Mouse (Mus musculus): Measurements from ENCODE around the gene Slc20a1. TPM values are rescaled to one million over a fixed set of nuclear protein-coding genes. Genes with fewer than 3 reads are reported as not detected.
A peak's percentile ranks its signal among the peaks of the same experiment; 100 is the strongest.

Slc20a1 gene
- polyA plus RNA-seq, 1 experiment: 139 TPM

- peaks cover 2% of the 10 kb centered on the region; the same call in 1 of the 2 replicates for H3K4me1 ChIP-seq (ENCODE audit: control insufficient read depth, insufficient read depth, low read length)
- H3K4me3 ChIP-seq (replicated peaks; ENCODE audit: control insufficient read depth, low read depth, low read length): no peak overlapping the region
- H3K27ac ChIP-seq (ENCODE audit: control insufficient read depth, insufficient read depth, low read depth, low read length, poor library complexity): no peak overlapping the region
- WGBS: 80% methylated on average over 7 of the region's 7 CpGs
- no peak for TF ChIP-seq CTCF (IDR thresholded peaks at IDR 0.05; ENCODE audit: control insufficient read depth, insufficient read depth, low read length)
- TF ChIP-seq POLR2A (IDR thresholded peaks at IDR 0.05; ENCODE audit: borderline replicate concordance, control insufficient read depth, low read depth, low read length): no peak
Observed at GRCm38 (mm10) chr2:129212566-129212965, 14.0 kb downstream of the Slc20a1 start.

- Histone ChIP-seq H3K4me3 (replicated peaks; ENCODE audit: control insufficient read depth, low read depth, low read length) (no peak overlapping the region), H3K4me1 (ENCODE audit: control insufficient read depth, insufficient read depth, low read length) (peaks cover 2% of the 10 kb centered on the region; the same call in 1 of the 2 replicates), H3K27ac (ENCODE audit: control insufficient read depth, insufficient read depth, low read depth, low read length, poor library complexity) (no peak overlapping the region; the same call in 1 of the 2 replicates)
- TF ChIP-seq POLR2A (IDR thresholded peaks at IDR 0.05; ENCODE audit: borderline replicate concordance, control insufficient read depth, low read depth, low read length) (no peak), CTCF (IDR thresholded peaks at IDR 0.05; ENCODE audit: control insufficient read depth, insufficient read depth, low read length) (no peak)
- 58% methylated on average over 5 of the region's 5 CpGs for WGBS
Observed at GRCm38 (mm10) chr2:129214774-129215173, 16.2 kb downstream of the Slc20a1 start.

- no peak for TF ChIP-seq POLR2A (IDR thresholded peaks at IDR 0.05; ENCODE audit: borderline replicate concordance, control insufficient read depth, low read depth, low read length)
- no peak for TF ChIP-seq CTCF (IDR thresholded peaks at IDR 0.05; ENCODE audit: control insufficient read depth, insufficient read depth, low read length)
- WGBS: 85% methylated on average over 9 of the region's 9 CpGs
- no peak overlapping the region for H3K4me3 ChIP-seq (replicated peaks; ENCODE audit: control insufficient read depth, low read depth, low read length)
- H3K4me1 ChIP-seq (ENCODE audit: control insufficient read depth, insufficient read depth, low read length): peaks cover 4% of the 10 kb centered on the region
- no peak overlapping the region for H3K27ac ChIP-seq (ENCODE audit: control insufficient read depth, insufficient read depth, low read depth, low read length, poor library complexity)
Observed at GRCm38 (mm10) chr2:129217612-129218185, 19.1 kb downstream of the Slc20a1 start.

- Histone ChIP-seq H3K27ac (ENCODE audit: control insufficient read depth, insufficient read depth, low read depth, low read length, poor library complexity) (no peak overlapping the region), H3K4me3 (replicated peaks; ENCODE audit: control insufficient read depth, low read depth, low read length) (no peak overlapping the region), H3K4me1 (ENCODE audit: control insufficient read depth, insufficient read depth, low read length) (peaks cover 4% of the 10 kb centered on the region)
- TF ChIP-seq POLR2A (IDR thresholded peaks at IDR 0.05; ENCODE audit: borderline replicate concordance, control insufficient read depth, low read depth, low read length): no peak
- WGBS: 94% methylated on average over 4 of the region's 4 CpGs
Observed at GRCm38 (mm10) chr2:129218537-129219105, 20.1 kb downstream of the Slc20a1 start.

GRCm38 (mm10) chr2:129221097-129221632, 22.6 kb downstream of the Slc20a1 start:
- no peak overlapping the region for H3K4me3 ChIP-seq (replicated peaks; ENCODE audit: control insufficient read depth, low read depth, low read length)
- peak overlapping the region; percentile 46 for H3K27ac ChIP-seq (ENCODE audit: control insufficient read depth, insufficient read depth, low read depth, low read length, poor library complexity)
- 34% methylated on average over 9 of the region's 9 CpGs for WGBS
- H3K4me1 ChIP-seq (ENCODE audit: control insufficient read depth, insufficient read depth, low read length): peaks cover 5% of the 10 kb centered on the region
- TF ChIP-seq CTCF (IDR thresholded peaks at IDR 0.05; ENCODE audit: control insufficient read depth, insufficient read depth, low read length): no peak
- TF ChIP-seq POLR2A (IDR thresholded peaks at IDR 0.05; ENCODE audit: borderline replicate concordance, control insufficient read depth, low read depth, low read length): no peak

- Histone ChIP-seq H3K4me3 (replicated peaks; ENCODE audit: control insufficient read depth, low read depth, low read length) (no peak overlapping the region), H3K4me1 (ENCODE audit: control insufficient read depth, insufficient read depth, low read length) (peaks cover 5% of the 10 kb centered on the region), H3K27ac (ENCODE audit: control insufficient read depth, insufficient read depth, low read depth, low read length, poor library complexity) (no peak overlapping the region)
- TF ChIP-seq POLR2A (IDR thresholded peaks at IDR 0.05; ENCODE audit: borderline replicate concordance, control insufficient read depth, low read depth, low read length): no peak
- WGBS: 76% methylated on average over 4 of the region's 4 CpGs
Observed at GRCm38 (mm10) chr2:129224178-129224577, 25.6 kb downstream of the Slc20a1 start.

- Histone ChIP-seq H3K4me3 (replicated peaks; ENCODE audit: control insufficient read depth, low read depth, low read length) (peak overlapping the region; percentile 2), H3K4me1 (ENCODE audit: control insufficient read depth, insufficient read depth, low read length) (peaks cover 5% of the 10 kb centered on the region), H3K27ac (ENCODE audit: control insufficient read depth, insufficient read depth, low read depth, low read length, poor library complexity) (peak overlapping the region; percentile 25)
- TF ChIP-seq POLR2A (IDR thresholded peaks at IDR 0.05; ENCODE audit: borderline replicate concordance, control insufficient read depth, low read depth, low read length) (no peak), CTCF (IDR thresholded peaks at IDR 0.05; ENCODE audit: control insufficient read depth, insufficient read depth, low read length) (no peak)
- 71% methylated on average over 17 of the region's 17 CpGs for WGBS
Observed at GRCm38 (mm10) chr2:129225251-129225819, 26.8 kb downstream of the Slc20a1 start.

DNA sequence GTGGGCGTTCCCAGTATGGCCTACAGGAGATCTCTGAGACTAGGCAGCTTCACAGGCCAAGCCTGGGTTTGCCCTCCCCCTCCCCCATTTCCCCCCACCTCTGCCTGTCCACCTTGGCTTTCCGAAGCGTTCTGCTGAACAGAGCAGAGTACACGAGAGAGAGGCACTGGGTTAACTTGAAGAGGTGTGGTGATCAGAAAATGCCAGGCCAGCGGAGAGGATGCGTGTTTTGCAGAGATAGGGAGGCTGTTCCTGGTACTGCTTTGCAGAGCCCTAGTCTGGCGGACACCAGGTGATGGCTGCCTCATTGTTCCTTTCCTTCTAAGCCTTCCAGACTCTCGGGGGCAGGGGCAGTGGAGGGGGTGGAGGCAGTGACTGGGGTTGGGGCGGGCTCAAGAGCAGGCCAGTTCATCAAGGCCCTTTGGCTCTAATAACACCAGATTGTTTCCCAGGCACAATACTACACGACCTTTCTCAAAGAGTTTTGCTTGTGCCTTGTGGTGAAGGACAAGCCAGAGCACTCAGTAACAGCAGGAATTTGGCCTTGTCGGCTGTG, 27.8 kb downstream of the Slc20a1 start:
- Histone ChIP-seq H3K27ac (ENCODE audit: control insufficient read depth, insufficient read depth, low read depth, low read length, poor library complexity) (peak overlapping the region; percentile 87), H3K4me1 (ENCODE audit: control insufficient read depth, insufficient read depth, low read length) (peaks cover 3% of the 10 kb centered on the region; the same call in 1 of the 2 replicates), H3K4me3 (replicated peaks; ENCODE audit: control insufficient read depth, low read depth, low read length) (peak overlapping the region; percentile 48)
- TF ChIP-seq POLR2A (IDR thresholded peaks at IDR 0.05; ENCODE audit: borderline replicate concordance, control insufficient read depth, low read depth, low read length) (no peak; the same call in 1 of the 2 replicates), CTCF (IDR thresholded peaks at IDR 0.05; ENCODE audit: control insufficient read depth, insufficient read depth, low read length) (no peak)
- WGBS: 56% methylated on average over 11 of the region's 11 CpGs
